Mouse (Mus musculus): ENCODE results near the gene Fam76b.

Gene Fam76b

DNA sequence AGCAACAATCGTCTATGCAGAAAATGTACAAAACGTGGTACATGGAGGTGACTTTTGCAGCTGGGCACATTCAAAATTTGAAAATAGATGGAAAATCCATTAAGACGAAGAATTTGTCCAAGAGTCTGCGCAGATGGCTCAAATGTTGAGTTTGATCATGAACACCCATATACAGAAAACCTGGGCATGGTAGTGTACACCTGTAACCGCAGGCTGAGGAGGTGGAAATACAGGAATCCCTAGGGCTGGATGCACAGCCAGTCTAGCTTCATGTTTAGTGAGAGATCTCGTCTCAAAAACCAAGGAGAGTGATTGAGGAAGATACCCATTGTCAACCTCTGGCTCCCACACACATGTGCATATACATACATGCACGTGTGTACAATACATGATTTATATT lies 44.1 kb downstream of the Fam76b start:
- DNase-seq (ENCODE audit: low read depth, low spot score), result no peak

- DNase-seq (ENCODE audit: low read depth, low spot score), result no peak
Measured at GRCm38 (mm10) chr9:13874359-13874758, 46.8 kb downstream of the Fam76b start.

DNA sequence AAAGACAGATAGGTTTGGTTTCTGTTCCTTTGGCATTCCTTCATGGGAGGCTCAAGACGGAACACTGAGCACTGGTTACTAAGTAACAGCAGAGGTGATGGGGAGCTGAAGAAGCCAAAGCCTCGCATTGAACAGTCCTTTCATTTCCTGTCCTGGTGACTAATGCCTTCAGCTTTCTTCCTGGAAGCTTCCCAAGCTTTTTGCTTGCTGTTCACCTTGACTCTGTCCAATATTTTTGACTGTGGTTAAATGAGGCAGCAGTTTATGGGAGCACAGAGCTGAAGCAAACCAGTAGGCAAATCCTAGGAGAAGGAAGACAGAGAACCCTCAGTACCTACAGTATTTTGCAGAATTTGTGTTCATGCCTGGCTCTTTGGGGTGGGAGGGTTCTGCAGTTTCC lies 47.8 kb downstream of the Fam76b start:
- DNase-seq (ENCODE audit: low read depth, low spot score), result no peak

- DNase-seq (ENCODE audit: low read depth, low spot score), result no peak
Measured at GRCm38 (mm10) chr9:13880761-13881160, 53.2 kb downstream of the Fam76b start.

DNA sequence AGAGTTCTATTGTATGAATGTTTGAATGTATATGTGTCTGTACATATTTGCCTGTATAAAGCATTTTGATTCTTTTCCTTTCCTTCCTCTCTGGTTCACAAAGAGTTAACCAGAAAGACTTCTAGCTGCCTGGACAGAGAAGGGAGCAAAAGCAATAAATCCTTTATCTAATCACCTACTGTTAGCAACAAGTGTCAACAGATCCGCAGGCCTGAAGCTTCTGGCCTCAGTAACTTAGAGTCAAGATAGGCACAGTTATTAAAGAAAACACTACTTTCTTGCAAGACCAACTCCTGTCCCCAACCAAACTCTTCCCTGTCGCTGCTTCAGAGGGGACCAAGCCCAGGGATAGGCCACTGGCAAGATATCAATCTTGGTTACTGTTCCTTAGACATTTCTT lies 55.0 kb downstream of the Fam76b start:
- no peak for DNase-seq (ENCODE audit: low read depth, low spot score)

DNA sequence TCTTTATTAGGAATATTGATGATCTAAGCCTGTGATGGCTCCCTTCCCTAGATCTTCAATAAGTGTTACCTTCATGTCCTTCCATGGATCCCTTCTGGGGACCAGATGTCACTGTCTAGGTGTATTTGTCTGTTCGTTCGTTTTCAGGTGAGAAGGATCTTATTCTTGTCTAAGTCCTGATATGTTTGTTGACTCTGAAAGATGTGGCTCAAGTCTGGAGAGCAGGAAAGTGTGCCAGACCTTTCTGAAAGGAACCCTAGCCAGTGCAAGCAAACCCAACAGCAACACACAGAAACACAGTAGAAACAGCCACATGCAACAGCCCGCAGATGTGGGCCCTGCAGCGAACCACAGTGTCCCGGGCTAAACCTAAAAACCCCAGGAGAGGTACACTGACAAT lies 61.5 kb downstream of the Fam76b start:
- no peak for DNase-seq (ENCODE audit: low read depth, low spot score)

GRCm38 (mm10) chr9:13889657-13890056 lies 62.1 kb downstream of the Fam76b start:
- DNase-seq (ENCODE audit: low read depth, low spot score), result peak; percentile 78

- no peak for DNase-seq (ENCODE audit: low read depth, low spot score)
Measured at GRCm38 (mm10) chr9:13890171-13890570, 62.7 kb downstream of the Fam76b start.

- no peak for DNase-seq (ENCODE audit: low read depth, low spot score)
Measured at GRCm38 (mm10) chr9:13891888-13892287, 64.4 kb downstream of the Fam76b start.

DNA sequence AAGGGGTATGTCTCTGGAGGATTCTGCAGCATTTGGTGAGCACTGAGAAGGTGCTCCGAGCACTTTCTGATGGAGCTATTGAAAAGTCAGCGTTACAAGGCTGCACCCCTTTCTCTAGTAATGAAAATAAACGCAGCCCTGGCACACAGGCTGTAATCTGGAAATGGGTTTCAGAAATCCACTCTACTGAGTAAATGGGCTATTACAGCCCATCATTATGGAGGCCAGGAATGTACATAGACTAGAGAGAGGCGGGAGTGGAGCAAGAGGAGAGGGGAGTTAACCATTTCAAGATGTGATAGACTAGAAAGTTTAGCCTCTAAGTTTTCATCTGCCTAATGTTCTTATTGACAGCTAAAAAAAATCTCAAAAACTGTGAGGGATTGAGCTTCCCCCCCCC lies 65.5 kb downstream of the Fam76b start:
- DNase-seq (ENCODE audit: low read depth, low spot score), result no peak

DNA sequence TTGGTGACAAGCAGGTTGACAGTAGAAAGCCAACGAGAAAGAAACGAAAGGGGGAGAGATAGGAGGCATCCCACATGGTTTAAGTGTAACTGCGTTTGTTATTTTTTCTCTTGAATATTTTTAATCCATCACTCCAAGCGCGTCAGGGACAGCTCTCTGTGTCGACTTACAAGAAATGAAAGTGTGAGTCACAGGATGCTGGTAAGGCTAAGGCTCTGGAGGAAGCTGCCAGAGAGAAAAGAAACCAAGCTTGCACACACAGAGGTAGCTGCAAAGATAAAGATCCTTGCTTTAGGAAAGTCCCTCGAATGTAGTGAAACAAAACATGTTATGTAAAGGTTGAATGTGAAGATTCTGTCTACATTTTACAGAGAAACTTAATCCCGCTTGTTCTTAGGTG lies 67.0 kb downstream of the Fam76b start:
- no peak for DNase-seq (ENCODE audit: low read depth, low spot score)

DNA sequence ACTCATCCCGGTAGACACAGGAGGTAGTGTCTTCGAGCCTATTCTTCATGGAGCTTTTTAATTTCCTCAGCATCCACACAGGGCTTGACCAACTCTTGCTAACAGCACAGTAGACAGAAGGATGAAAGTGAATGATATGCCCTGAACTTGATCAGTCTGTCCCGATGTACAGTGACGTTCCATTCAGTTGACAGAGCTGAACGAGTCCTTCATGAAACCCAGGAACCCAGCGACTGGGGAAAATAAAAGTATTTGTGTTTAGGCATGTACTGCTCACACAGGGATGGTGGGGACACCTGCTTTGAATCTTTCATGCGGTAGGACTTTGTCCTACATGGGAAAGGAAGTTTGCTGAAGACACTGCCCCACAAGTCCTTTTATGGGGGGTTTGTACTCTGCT lies 67.4 kb downstream of the Fam76b start:
- DNase-seq (ENCODE audit: low read depth, low spot score), result no peak

- no peak for DNase-seq (ENCODE audit: low read depth, low spot score)
Measured at GRCm38 (mm10) chr9:13896055-13896454, 68.5 kb downstream of the Fam76b start.

- no peak for DNase-seq (ENCODE audit: low read depth, low spot score)
Measured at GRCm38 (mm10) chr9:13898510-13899305, 71.2 kb downstream of the Fam76b start.

- no peak for DNase-seq (ENCODE audit: low read depth, low spot score)
Measured at GRCm38 (mm10) chr9:13902030-13902429, 74.5 kb downstream of the Fam76b start.

DNA sequence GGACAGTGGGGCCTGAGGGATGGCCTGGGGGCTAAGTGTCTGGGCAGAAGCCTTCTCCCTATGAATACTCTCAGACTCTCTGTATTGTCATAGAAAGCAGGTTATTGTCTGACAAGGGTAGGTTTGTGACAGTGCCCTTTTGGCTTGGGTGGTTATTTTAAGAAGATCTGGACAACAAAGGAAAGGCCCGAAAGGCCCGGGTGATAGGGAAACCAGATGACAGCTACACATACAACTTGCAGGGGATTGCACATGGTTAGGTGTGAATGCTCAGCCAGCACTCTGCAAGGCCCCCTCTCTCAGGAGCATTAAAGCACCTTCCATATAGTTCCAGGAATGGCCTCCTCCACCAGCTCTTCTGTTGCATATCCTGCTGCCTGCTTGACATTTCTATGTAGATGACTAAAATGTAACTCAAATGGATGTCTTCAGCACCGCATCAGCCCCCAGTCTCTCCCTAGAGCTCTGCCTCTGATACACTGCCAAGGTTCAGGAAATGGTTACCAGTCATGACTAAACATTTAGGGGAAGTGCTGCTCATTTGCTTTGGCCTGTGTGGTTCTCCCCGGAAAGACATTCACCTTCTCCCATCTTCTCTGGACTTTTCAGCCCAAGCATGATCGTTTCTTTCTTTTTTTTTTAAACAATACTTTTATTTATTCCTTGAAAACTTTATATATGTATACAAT lies 76.7 kb downstream of the Fam76b start:
- no peak for DNase-seq (ENCODE audit: low read depth, low spot score)
